Mouse (Mus musculus): ENCODE results near the gene Clcf1. TPM values are rescaled to one million over a fixed set of nuclear protein-coding genes. Genes with fewer than 3 reads are reported as not detected.
A peak's percentile ranks its signal among the peaks of the same experiment; 100 is the strongest.

Gene Clcf1
- polyA plus RNA-seq, 1 experiment from 2014 or later, result 0.81 TPM

DNA sequence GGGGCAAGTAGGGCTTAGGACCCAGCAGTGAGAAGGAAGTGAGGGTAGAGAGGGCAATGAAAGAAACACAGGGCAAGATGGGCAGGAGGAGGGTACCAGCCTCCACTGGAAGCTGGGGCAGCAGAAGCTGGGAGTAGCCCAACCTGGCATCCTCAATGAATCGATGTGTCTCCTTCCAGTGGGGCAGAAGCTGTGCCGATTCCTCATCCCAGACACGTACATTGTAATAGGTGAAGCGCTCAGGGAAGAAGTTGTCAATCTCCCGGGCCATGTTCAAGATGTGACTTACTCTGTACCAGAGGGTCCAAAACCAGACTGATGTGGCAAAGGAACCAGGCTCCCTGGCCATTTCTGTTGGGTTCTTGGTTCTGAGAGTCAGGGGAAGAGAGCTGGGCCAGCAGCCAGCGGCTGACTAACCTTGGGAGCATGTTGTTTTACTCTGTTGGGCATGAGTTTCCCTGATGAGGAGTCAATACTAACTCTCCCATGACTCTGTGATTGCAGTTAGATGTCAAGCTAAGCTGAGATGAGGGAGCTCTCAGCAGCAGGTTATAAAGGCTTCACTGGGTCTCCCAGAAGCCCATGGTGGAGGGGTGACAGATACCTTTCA is 50.2 kb downstream of the Clcf1 start:
- Histone ChIP-seq H3K4me1 (ENCODE audit: control insufficient read depth, insufficient read depth, low read length) (peaks cover 4% of the 10 kb centered on the region), H3K9ac (ENCODE audit: low read length) (no peak overlapping the region), H3K27ac (ENCODE audit: low read depth, low read length) (no peak overlapping the region), H3K27me3 (ENCODE audit: control insufficient read depth, insufficient read depth, low read length) (peaks cover 14% of the 10 kb centered on the region; the same call in 1 of the 2 replicates), H3K4me3 (ENCODE audit: low read depth, low read length) (no peak overlapping the region), H3K36me3 (ENCODE audit: control insufficient read depth, insufficient read depth, low read length) (no peaks in the 10 kb centered on the region), H3K4me2 (ENCODE audit: low read depth) (no peak overlapping the region), H3K9me3 (ENCODE audit: control insufficient read depth, low read length) (no peaks in the 10 kb centered on the region)
- WGBS, result 96% methylated on average over 6 of the region's 6 CpGs
- ATAC-seq (ENCODE audit: insufficient read depth, low FRiP score, low TSS enrichment), result no peak
- no peak for DNase-seq (ENCODE audit: low spot score)

DNA sequence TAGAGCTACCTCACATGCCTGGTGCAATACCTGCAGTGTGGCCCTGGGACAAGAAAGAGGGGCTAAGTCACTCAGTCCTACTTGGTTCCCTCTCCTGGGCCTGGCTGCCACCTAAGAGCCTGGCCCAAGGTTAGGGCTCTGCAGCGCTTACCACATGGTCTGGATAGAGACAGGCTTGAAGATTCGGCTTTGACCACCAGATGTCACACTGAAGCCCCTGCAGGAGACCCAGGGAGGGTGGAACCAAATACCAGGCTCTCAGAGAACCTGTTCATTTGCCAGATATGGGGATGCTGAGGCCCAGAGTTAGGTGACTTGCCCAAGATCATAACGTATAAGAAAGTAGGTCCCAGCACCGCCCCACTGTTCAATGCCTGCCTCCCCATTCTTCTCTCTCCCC is 51.9 kb downstream of the Clcf1 start:
- Histone ChIP-seq H3K27me3 (ENCODE audit: control insufficient read depth, insufficient read depth, low read length) (peaks cover 17% of the 10 kb centered on the region), H3K4me3 (ENCODE audit: low read depth, low read length) (no peak overlapping the region), H3K27ac (ENCODE audit: low read depth, low read length) (no peak overlapping the region), H3K4me1 (ENCODE audit: control insufficient read depth, insufficient read depth, low read length) (peaks cover 4% of the 10 kb centered on the region), H3K4me2 (ENCODE audit: low read depth) (no peak overlapping the region), H3K36me3 (ENCODE audit: control insufficient read depth, insufficient read depth, low read length) (no peaks in the 10 kb centered on the region), H3K9ac (ENCODE audit: low read length) (no peak overlapping the region), H3K9me3 (ENCODE audit: control insufficient read depth, low read length) (no peaks in the 10 kb centered on the region)
- DNase-seq (ENCODE audit: low spot score) (no peak), ATAC-seq (ENCODE audit: insufficient read depth, low FRiP score, low TSS enrichment) (no peak)
- WGBS, result 63% methylated on average over 4 of the region's 4 CpGs

- Histone ChIP-seq H3K9ac (ENCODE audit: low read length) (no peak within 1 kb of the TSS), H3K27me3 (ENCODE audit: control insufficient read depth, insufficient read depth, low read length) (peaks cover 17% of the 10 kb centered on the region), H3K4me1 (ENCODE audit: control insufficient read depth, insufficient read depth, low read length) (peaks cover 4% of the 10 kb centered on the region), H3K9me3 (ENCODE audit: control insufficient read depth, low read length) (no peaks in the 10 kb centered on the region), H3K27ac (ENCODE audit: low read depth, low read length) (no peak within 1 kb of the TSS), H3K36me3 (ENCODE audit: control insufficient read depth, insufficient read depth, low read length) (no peaks in the 10 kb centered on the region), H3K4me3 (ENCODE audit: low read depth, low read length) (peak within 1 kb of the TSS; percentile 29), H3K4me2 (ENCODE audit: low read depth) (peak within 1 kb of the TSS; percentile 43)
- WGBS, result 6% methylated on average over 46 of the region's 46 CpGs
- peak; percentile 27 for DNase-seq (ENCODE audit: low spot score)
- ATAC-seq (ENCODE audit: insufficient read depth, low FRiP score, low TSS enrichment), result no peak
These were observed 54.7 kb downstream of the Clcf1 start, which contains the start of gene Ssh3 for GRCm38 (mm10) chr19:4268566-4269361. Gene Ssh3 (minus strand): TSS chr19:4269180.

DNA sequence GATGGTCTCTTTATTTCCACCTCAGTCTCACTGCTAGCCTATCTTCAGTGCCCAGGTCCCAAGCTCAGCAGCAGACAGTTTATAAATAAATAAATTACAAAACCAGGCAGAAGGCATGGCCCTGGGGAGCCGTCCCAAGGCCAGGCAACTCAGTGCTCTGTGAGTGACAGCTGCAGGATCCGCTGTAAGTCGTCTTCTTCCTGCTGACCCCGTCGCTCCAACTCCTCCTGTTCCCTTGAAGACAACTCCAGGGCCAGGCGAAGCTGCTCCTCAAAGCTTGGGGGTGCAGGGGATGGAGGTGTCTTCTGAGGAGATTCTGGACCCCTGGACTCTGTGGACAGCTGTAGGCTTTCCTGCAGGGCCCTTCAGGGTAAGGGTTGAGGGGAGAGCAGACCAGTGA is 56.1 kb downstream of the Clcf1 start:
- Histone ChIP-seq H3K27ac (ENCODE audit: low read depth, low read length) (no peak overlapping the region), H3K27me3 (ENCODE audit: control insufficient read depth, insufficient read depth, low read length) (peaks cover 17% of the 10 kb centered on the region), H3K9ac (ENCODE audit: low read length) (no peak overlapping the region), H3K4me1 (ENCODE audit: control insufficient read depth, insufficient read depth, low read length) (peaks cover 4% of the 10 kb centered on the region), H3K36me3 (ENCODE audit: control insufficient read depth, insufficient read depth, low read length) (no peaks in the 10 kb centered on the region), H3K9me3 (ENCODE audit: control insufficient read depth, low read length) (no peaks in the 10 kb centered on the region), H3K4me2 (ENCODE audit: low read depth) (no peak overlapping the region), H3K4me3 (ENCODE audit: low read depth, low read length) (no peak overlapping the region)
- no peak for ATAC-seq (ENCODE audit: insufficient read depth, low FRiP score, low TSS enrichment)
- 72% methylated on average over 6 of the region's 6 CpGs for WGBS
- DNase-seq (ENCODE audit: low spot score), result no peak

- H3K4me1 ChIP-seq (ENCODE audit: control insufficient read depth, insufficient read depth, low read length), result peaks cover 4% of the 10 kb centered on the region
- DNase-seq (ENCODE audit: low spot score) (no peak), ATAC-seq (ENCODE audit: insufficient read depth, low FRiP score, low TSS enrichment) (no peak)
- WGBS, result 92% methylated on average over 11 of the region's 11 CpGs
- H3K36me3 ChIP-seq (ENCODE audit: control insufficient read depth, insufficient read depth, low read length), result no peaks in the 10 kb centered on the region
- H3K9me3 ChIP-seq (ENCODE audit: control insufficient read depth, low read length), result no peaks in the 10 kb centered on the region
- no peak overlapping the region for H3K4me3 ChIP-seq (ENCODE audit: low read depth, low read length)
- no peak overlapping the region for H3K27ac ChIP-seq (ENCODE audit: low read depth, low read length)
- H3K9ac ChIP-seq (ENCODE audit: low read length), result no peak overlapping the region
- H3K4me2 ChIP-seq (ENCODE audit: low read depth), result no peak overlapping the region
- peaks cover 17% of the 10 kb centered on the region for H3K27me3 ChIP-seq (ENCODE audit: control insufficient read depth, insufficient read depth, low read length)
These were observed 56.9 kb downstream of the Clcf1 start for GRCm38 (mm10) chr19:4270972-4271371.

Small RNAs within 50 kb of the gene (microRNA-seq; reads per million reads assigned to microRNA genes)
- gene Gm26115, result not detected
- gene Mir6985, result not detected

Other genes with a start within 250 kb of the Clcf1 start
- 0.86 and 1.1 TPM in 2 replicates for gene Aldh3b2, start 241.9 kb upstream of the Clcf1 start, polyA plus RNA-seq (2014; fragmentation: Nextera tagmentation; extraction: Ambion mirVana)
- 2.4 and 3.2 TPM in 2 replicates for gene Acy3, start 227.7 kb upstream of the Clcf1 start, polyA plus RNA-seq (2014; fragmentation: Nextera tagmentation; extraction: Ambion mirVana)
- gene Tbx10, start 221.5 kb upstream of the Clcf1 start, polyA plus RNA-seq (2014; fragmentation: Nextera tagmentation; extraction: Ambion mirVana), result 0.22 TPM in 1 of 2 replicates, not detected in the other
- gene Nudt8, start 213.7 kb upstream of the Clcf1 start, polyA plus RNA-seq (2014; fragmentation: Nextera tagmentation; extraction: Ambion mirVana), result 20.6 and 20.8 TPM in 2 replicates
- gene Gm49405, start 213.6 kb upstream of the Clcf1 start, polyA plus RNA-seq (2014; fragmentation: Nextera tagmentation; extraction: Ambion mirVana), result 1.8 and 1.9 TPM in 2 replicates
- gene Doc2g, start 210.9 kb upstream of the Clcf1 start, polyA plus RNA-seq (2014; fragmentation: Nextera tagmentation; extraction: Ambion mirVana), result 2.7 and 2.8 TPM in 2 replicates
- gene Ndufv1, start 201.4 kb upstream of the Clcf1 start, polyA plus RNA-seq (2014; fragmentation: Nextera tagmentation; extraction: Ambion mirVana), result 207 and 208 TPM in 2 replicates
- 361 TPM in 2 replicates for gene Gstp1, start 176.3 kb upstream of the Clcf1 start, polyA plus RNA-seq (2014; fragmentation: Nextera tagmentation; extraction: Ambion mirVana)
- 0.68 and 1.2 TPM in 2 replicates for gene Gstp2, start 168.2 kb upstream of the Clcf1 start, polyA plus RNA-seq (2014; fragmentation: Nextera tagmentation; extraction: Ambion mirVana)
- gene Gstp3, start 154.7 kb upstream of the Clcf1 start, polyA plus RNA-seq (2014; fragmentation: Nextera tagmentation; extraction: Ambion mirVana), result not detected in 2 replicates
- gene Cabp2, start 132.7 kb upstream of the Clcf1 start, polyA plus RNA-seq (2014; fragmentation: Nextera tagmentation; extraction: Ambion mirVana), result not detected in 2 replicates
- 81.3 and 86.7 TPM in 2 replicates for gene Cdk2ap2, start 117.1 kb upstream of the Clcf1 start, polyA plus RNA-seq (2014; fragmentation: Nextera tagmentation; extraction: Ambion mirVana)
- gene Pitpnm1, start 114.2 kb upstream of the Clcf1 start, polyA plus RNA-seq (2014; fragmentation: Nextera tagmentation; extraction: Ambion mirVana), result 9.9 and 13.1 TPM in 2 replicates
- 68.4 and 77.6 TPM in 2 replicates for gene Aip, start 88.4 kb upstream of the Clcf1 start, polyA plus RNA-seq (2014; fragmentation: Nextera tagmentation; extraction: Ambion mirVana)
- not detected in 2 replicates for gene Gpr152, start 74.5 kb upstream of the Clcf1 start, polyA plus RNA-seq (2014; fragmentation: Nextera tagmentation; extraction: Ambion mirVana)
- gene Cabp4, start 70.2 kb upstream of the Clcf1 start, polyA plus RNA-seq (2014; fragmentation: Nextera tagmentation; extraction: Ambion mirVana), result 0.11 TPM in 1 of 2 replicates, not detected in the other
- 128 TPM in 2 replicates for gene Coro1b, start 65.6 kb upstream of the Clcf1 start, polyA plus RNA-seq (2014; fragmentation: Nextera tagmentation; extraction: Ambion mirVana)
- 0.92 and 1.8 TPM in 2 replicates for gene Ptprcap, start 60.6 kb upstream of the Clcf1 start, polyA plus RNA-seq (2014; fragmentation: Nextera tagmentation; extraction: Ambion mirVana)
- gene Rps6kb2, start 50.9 kb upstream of the Clcf1 start, polyA plus RNA-seq (2014; fragmentation: Nextera tagmentation; extraction: Ambion mirVana), result 52.6 and 52.7 TPM in 2 replicates
- gene Carns1, start 38.8 kb upstream of the Clcf1 start, polyA plus RNA-seq (2014; fragmentation: Nextera tagmentation; extraction: Ambion mirVana), result 2.9 and 3.8 TPM in 2 replicates
- gene Tbc1d10c, start 23.0 kb upstream of the Clcf1 start, polyA plus RNA-seq (2014; fragmentation: Nextera tagmentation; extraction: Ambion mirVana), result 0.68 and 1.1 TPM in 2 replicates
- gene Ppp1ca, start 22.2 kb upstream of the Clcf1 start, polyA plus RNA-seq (2014; fragmentation: Nextera tagmentation; extraction: Ambion mirVana), result 928 and 939 TPM in 2 replicates
- gene Rad9a, start 12.6 kb upstream of the Clcf1 start, polyA plus RNA-seq (2014; fragmentation: Nextera tagmentation; extraction: Ambion mirVana), result 39.1 and 45.8 TPM in 2 replicates
- gene AC109138.7, start 119 bp downstream of the Clcf1 start, polyA plus RNA-seq (2014; fragmentation: Nextera tagmentation; extraction: Ambion mirVana), result not detected in 2 replicates
- gene Pold4, start 17.7 kb downstream of the Clcf1 start, polyA plus RNA-seq (2014; fragmentation: Nextera tagmentation; extraction: Ambion mirVana), result 14.7 and 15.2 TPM in 2 replicates
- 2.3 and 3.6 TPM in 2 replicates for gene Ssh3, start 54.9 kb downstream of the Clcf1 start, polyA plus RNA-seq (2014; fragmentation: Nextera tagmentation; extraction: Ambion mirVana)
- gene Ankrd13d, start 68.9 kb downstream of the Clcf1 start, polyA plus RNA-seq (2014; fragmentation: Nextera tagmentation; extraction: Ambion mirVana), result 11.6 and 14.1 TPM in 2 replicates
- 16.6 and 19.0 TPM in 2 replicates for gene Grk2, start 92.0 kb downstream of the Clcf1 start, polyA plus RNA-seq (2014; fragmentation: Nextera tagmentation; extraction: Ambion mirVana)
- 44.1 and 47.2 TPM in 2 replicates for gene Kdm2a, start 184.0 kb downstream of the Clcf1 start, polyA plus RNA-seq (2014; fragmentation: Nextera tagmentation; extraction: Ambion mirVana)
- gene Rhod, start 225.2 kb downstream of the Clcf1 start, polyA plus RNA-seq (2014; fragmentation: Nextera tagmentation; extraction: Ambion mirVana), result 17.1 and 17.4 TPM in 2 replicates